Mouse (Mus musculus): ENCODE data around the gene Ezr. TPM values are rescaled to one million over a fixed set of nuclear protein-coding genes. Genes with fewer than 3 reads are reported as not detected.

Ezr gene
- polyA plus RNA-seq (2015; fragmentation: Illumina TruSeq; extraction: RNeasy Lipid Tissue Mini Kit (QIAGEN cat#74804); ENCODE audit: insufficient read depth, low replicate concordance) = 161 TPM

GRCm38 (mm10) chr17:6782611-6783005, at the start of gene Ezr:
Gene Ezr (minus strand): TSS chr17:6782784.

Other genes with a start within 250 kb of the Ezr start
- 61.6 TPM for gene Dynlt1c, start 181.1 kb downstream of the Ezr start, polyA plus RNA-seq (2015; fragmentation: Illumina TruSeq; extraction: RNeasy Lipid Tissue Mini Kit (QIAGEN cat#74804); ENCODE audit: insufficient read depth, low replicate concordance)
- gene Dynlt1f, start 126.9 kb downstream of the Ezr start, polyA plus RNA-seq (2015; fragmentation: Illumina TruSeq; extraction: RNeasy Lipid Tissue Mini Kit (QIAGEN cat#74804); ENCODE audit: insufficient read depth, low replicate concordance) = 94.5 TPM
- 7.1 TPM for gene Sytl3, start 123.7 kb downstream of the Ezr start, polyA plus RNA-seq (2015; fragmentation: Illumina TruSeq; extraction: RNeasy Lipid Tissue Mini Kit (QIAGEN cat#74804); ENCODE audit: insufficient read depth, low replicate concordance)
- gene Rsph3b, start 165.9 kb upstream of the Ezr start, polyA plus RNA-seq (2015; fragmentation: Illumina TruSeq; extraction: RNeasy Lipid Tissue Mini Kit (QIAGEN cat#74804); ENCODE audit: insufficient read depth, low replicate concordance) = 20.9 TPM
- 42.7 TPM for gene Tagap1, start 178.4 kb upstream of the Ezr start, polyA plus RNA-seq (2015; fragmentation: Illumina TruSeq; extraction: RNeasy Lipid Tissue Mini Kit (QIAGEN cat#74804); ENCODE audit: insufficient read depth, low replicate concordance)
- gene Rnaset2b, start 187.8 kb upstream of the Ezr start, polyA plus RNA-seq (2015; fragmentation: Illumina TruSeq; extraction: RNeasy Lipid Tissue Mini Kit (QIAGEN cat#74804); ENCODE audit: insufficient read depth, low replicate concordance) = 413 TPM
- not detected for gene Gm49721, start 196.1 kb upstream of the Ezr start, polyA plus RNA-seq (2015; fragmentation: Illumina TruSeq; extraction: RNeasy Lipid Tissue Mini Kit (QIAGEN cat#74804); ENCODE audit: insufficient read depth, low replicate concordance)
- not detected for gene Gm1604a, start 242.8 kb upstream of the Ezr start, polyA plus RNA-seq (2015; fragmentation: Illumina TruSeq; extraction: RNeasy Lipid Tissue Mini Kit (QIAGEN cat#74804); ENCODE audit: insufficient read depth, low replicate concordance)

All from spleen, adult 10 weeks (tissue).